Mouse (Mus musculus) ES-Bruce4 (cell line): Measurements from ENCODE around the gene Cdkl4. TPM values are rescaled to one million over a fixed set of nuclear protein-coding genes. Genes with fewer than 3 reads are reported as not detected.

Source experiments
- H3K27ac ChIP-seq: 2 replicates; pipeline ENCODE4 v1.5.1; 2012; ENCODE audit warnings: low read length, inconsistent platforms; ENCODE audit not compliant: insufficient read depth
- H3K27me3 ChIP-seq: 2 replicates; pipeline ENCODE4 v1.6.1; 2012; ENCODE audit warnings: mild to moderate bottlenecking, low read length, inconsistent platforms; ENCODE audit not compliant: control insufficient read depth, poor library complexity, insufficient read depth, severe bottlenecking
- H3K36me3 ChIP-seq: 2 replicates; pipeline ENCODE4 v1.6.1; 2012; ENCODE audit warnings: inconsistent platforms, mild to moderate bottlenecking, low read length, moderate library complexity; ENCODE audit not compliant: control insufficient read depth, poor library complexity, insufficient read depth, severe bottlenecking
- H3K4me1 ChIP-seq: one replicate; pipeline ENCODE4 v1.8.1; 2011; ENCODE audit warnings: low read length; ENCODE audit not compliant: control insufficient read depth, insufficient read depth
- H3K4me3 ChIP-seq: 2 replicates; pipeline ENCODE4 v1.5.1; 2011; ENCODE audit warnings: low read depth, mild to moderate bottlenecking, low read length
- H3K9ac ChIP-seq: 2 replicates; pipeline ENCODE4 v1.6.1; 2012; ENCODE audit warnings: low read depth, mild to moderate bottlenecking, inconsistent platforms; ENCODE audit not compliant: poor library complexity, severe bottlenecking
- H3K9me3 ChIP-seq: replicated peaks from 2 replicates; pipeline ENCODE4 v1.6.1; 2012; ENCODE audit warnings: mild to moderate bottlenecking, low read length, inconsistent platforms; ENCODE audit not compliant: control insufficient read depth, poor library complexity, insufficient read depth, severe bottlenecking
- CTCF ChIP-seq: IDR thresholded peaks from one replicate; pipeline ENCODE4 v1.8.1; 2011; ENCODE audit warnings: low read depth, low read length
- EP300 ChIP-seq: IDR thresholded peaks from 2 replicates; pipeline ENCODE4 v1.6.1; 2011; ENCODE audit warnings: low read depth, low read length; ENCODE audit not compliant: insufficient read depth
- POLR2A ChIP-seq: IDR thresholded peaks from one replicate; pipeline ENCODE4 v1.8.1; 2011; ENCODE audit warnings: low read length; ENCODE audit not compliant: insufficient read depth
- polyA plus RNA-seq: library from polyadenylated mRNA; stranded (reverse); fragments of >200 nt; gene quantifications from 2 replicates; pipeline ENCODE4 v1.2.4, GENCODE M21; 2011; ENCODE audit warnings: low read depth; ENCODE audit not compliant: missing spikeins, insufficient read depth, insufficient read length

Gene Cdkl4
- polyA plus RNA-seq, 1 experiment: 0.78 TPM

DNA sequence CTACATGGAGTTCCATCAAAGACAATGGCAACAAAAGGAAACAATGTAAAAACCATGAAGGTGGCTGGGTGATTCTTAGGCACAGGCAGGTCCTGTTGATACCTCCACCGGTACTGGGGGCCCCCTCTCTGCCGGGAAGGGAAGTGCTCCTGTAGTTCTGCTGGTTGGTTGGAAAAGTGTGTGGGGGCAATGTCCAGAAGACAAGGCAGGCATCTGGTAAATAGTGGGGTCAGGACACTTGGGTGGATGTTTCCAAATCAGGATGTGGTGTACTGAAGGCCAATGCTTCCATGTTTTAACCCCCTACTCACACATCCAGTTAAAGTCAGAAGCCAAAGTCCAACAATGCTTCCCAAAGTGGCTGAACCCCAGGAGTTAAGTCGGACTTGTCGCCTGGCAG, 17.9 kb downstream of the Cdkl4 start:
- Histone ChIP-seq H3K27ac (no peak overlapping the region), H3K4me1 (peaks cover 2% of the 10 kb centered on the region), H3K27me3 (no peaks in the 10 kb centered on the region), H3K9me3 (no peaks in the 10 kb centered on the region), H3K4me3 (no peak overlapping the region), H3K36me3 (no peaks in the 10 kb centered on the region), H3K9ac (no peak overlapping the region)
- no peak for TF ChIP-seq POLR2A
- TF ChIP-seq EP300: no peak
- no peak for TF ChIP-seq CTCF

DNA sequence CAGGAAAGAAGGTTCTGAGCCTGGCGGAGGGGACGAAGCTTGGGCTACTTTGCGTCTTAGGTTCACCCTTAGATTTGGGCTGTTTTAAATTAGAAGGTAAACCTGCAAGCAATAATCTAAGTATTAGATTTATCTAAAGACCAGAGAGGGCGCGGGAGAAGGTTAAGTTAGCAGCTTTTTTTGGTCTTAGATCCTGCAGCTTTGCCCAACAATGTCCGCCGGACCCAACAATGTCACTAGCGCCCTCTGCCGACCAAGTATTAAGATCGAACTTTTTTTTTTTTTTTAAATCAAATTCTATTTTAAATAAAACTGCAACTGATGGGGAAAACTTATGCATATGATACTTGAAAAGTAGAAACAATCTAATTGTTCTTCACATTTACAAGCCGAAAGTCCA, 18.6 kb downstream of the Cdkl4 start:
- H3K4me3 ChIP-seq: peak overlapping the region; percentile 47
- H3K9me3 ChIP-seq: no peaks in the 10 kb centered on the region
- peaks cover 2% of the 10 kb centered on the region for H3K4me1 ChIP-seq
- H3K27me3 ChIP-seq: no peaks in the 10 kb centered on the region
- no peaks in the 10 kb centered on the region for H3K36me3 ChIP-seq
- H3K27ac ChIP-seq: no peak overlapping the region
- H3K9ac ChIP-seq: peak overlapping the region; percentile 11; the same call in 1 of the 2 replicates
- peak; percentile 48 for TF ChIP-seq CTCF
- no peak for TF ChIP-seq EP300

DNA sequence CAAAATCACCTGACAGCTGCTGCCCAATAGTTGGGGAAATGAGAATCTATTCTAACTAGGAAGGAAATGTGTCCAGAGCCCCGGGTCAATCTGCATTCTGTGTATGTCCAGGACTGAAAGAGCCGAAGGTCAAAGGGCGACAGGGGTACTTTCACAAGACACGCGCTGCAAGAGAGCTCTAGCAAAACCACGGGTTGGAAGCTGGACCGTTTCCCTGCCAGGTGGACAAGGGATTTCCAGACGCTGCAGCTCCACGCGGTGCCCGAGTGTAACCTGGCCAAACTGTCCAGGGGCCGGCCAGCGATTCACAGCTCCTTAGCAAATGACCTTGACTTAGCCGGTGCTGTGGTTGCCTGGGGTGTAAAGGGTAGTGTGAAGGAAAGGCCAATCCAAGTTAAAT, 19.0 kb downstream of the Cdkl4 start:
- H3K27me3 ChIP-seq: no peaks in the 10 kb centered on the region
- H3K4me1 ChIP-seq: peaks cover 2% of the 10 kb centered on the region
- H3K36me3 ChIP-seq: no peaks in the 10 kb centered on the region
- no peak for TF ChIP-seq POLR2A
- TF ChIP-seq EP300: no peak
- no peak for TF ChIP-seq CTCF
- H3K9me3 ChIP-seq: no peaks in the 10 kb centered on the region
- peak overlapping the region; percentile 47 for H3K4me3 ChIP-seq
- H3K9ac ChIP-seq: peak overlapping the region; percentile 11; the same call in 1 of the 2 replicates
- no peak overlapping the region for H3K27ac ChIP-seq

DNA sequence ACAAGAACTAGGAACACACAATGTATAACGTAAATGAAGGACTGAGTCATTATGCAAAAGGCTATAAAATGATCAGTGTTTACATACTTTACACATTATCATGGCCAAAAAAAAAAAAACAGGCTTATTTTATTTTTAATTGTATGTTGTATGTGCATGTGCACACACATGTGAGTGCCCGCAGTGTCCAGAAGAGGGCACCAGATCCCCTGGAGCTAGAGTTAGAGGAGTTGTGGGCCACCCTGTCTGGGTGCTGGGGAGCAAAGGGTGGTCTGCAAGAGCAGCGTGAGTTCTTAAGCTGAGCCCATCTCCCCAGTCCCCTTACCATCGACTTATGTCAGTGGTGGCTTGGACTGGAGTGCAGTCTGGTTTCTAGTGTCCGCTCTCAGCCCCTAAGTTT, 20.2 kb downstream of the Cdkl4 start:
- H3K27ac ChIP-seq: no peak overlapping the region
- no peak overlapping the region for H3K9ac ChIP-seq
- TF ChIP-seq CTCF: peak; percentile 49
- no peak for TF ChIP-seq EP300
- H3K27me3 ChIP-seq: no peaks in the 10 kb centered on the region
- no peak overlapping the region for H3K4me3 ChIP-seq
- no peaks in the 10 kb centered on the region for H3K9me3 ChIP-seq
- peaks cover 2% of the 10 kb centered on the region for H3K4me1 ChIP-seq
- H3K36me3 ChIP-seq: no peaks in the 10 kb centered on the region

DNA sequence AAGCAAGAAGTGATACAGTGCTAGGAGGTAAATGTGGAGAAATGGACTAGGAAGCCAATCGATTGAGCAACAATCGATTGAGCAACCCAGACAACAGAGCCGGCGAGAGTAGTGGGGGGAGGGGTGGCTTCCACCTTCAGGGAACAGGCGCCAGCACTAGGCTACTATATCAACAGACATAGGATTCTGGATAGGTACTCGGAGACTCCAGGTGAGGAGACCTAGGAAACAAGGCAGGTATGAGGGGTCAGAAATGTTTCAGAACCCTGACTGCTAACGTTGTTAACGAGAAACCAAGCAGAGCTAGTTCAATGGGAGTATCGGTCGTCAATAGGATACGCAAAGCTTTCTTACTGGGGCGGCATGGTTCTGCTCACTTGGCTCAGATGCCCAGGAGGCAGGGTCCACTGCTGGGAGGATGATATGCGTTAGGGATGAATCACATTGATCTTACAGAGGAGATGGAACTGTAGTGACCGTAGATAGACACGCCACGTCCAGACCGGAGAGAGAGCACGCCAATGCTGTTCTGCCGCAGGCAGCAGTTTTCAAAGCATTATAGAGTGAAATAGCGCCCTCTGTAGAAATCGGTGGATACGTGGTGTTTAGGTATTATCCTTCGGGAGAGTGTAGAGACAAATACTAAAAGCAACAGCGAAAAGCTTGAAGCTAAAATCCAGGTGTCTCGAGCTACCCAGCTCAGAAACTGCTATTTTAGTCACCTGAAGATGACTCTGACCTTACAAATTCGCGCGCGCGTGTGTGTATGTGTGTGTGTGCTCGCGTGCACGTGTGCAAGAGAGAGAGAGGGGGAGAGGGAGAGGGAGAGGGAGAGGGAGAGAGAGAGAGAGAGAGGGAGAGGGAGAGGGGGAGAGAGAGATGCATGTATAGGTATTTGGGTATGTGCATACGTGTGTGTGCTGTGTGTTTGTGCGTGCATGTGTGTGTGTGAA, 24.0 kb downstream of the Cdkl4 start:
- H3K27me3 ChIP-seq: no peaks in the 10 kb centered on the region
- peak overlapping the region; percentile 65 for H3K9ac ChIP-seq
- peak overlapping the region; percentile 96 for H3K4me3 ChIP-seq
- no peaks in the 10 kb centered on the region for H3K4me1 ChIP-seq
- no peaks in the 10 kb centered on the region for H3K9me3 ChIP-seq
- no peaks in the 10 kb centered on the region for H3K36me3 ChIP-seq
- peak; percentile 50 for TF ChIP-seq CTCF
- peak; percentile 33; the same call in 1 of the 2 replicates for TF ChIP-seq EP300
- no peak for TF ChIP-seq POLR2A
- H3K27ac ChIP-seq: no peak overlapping the region; the same call in 1 of the 2 replicates

DNA sequence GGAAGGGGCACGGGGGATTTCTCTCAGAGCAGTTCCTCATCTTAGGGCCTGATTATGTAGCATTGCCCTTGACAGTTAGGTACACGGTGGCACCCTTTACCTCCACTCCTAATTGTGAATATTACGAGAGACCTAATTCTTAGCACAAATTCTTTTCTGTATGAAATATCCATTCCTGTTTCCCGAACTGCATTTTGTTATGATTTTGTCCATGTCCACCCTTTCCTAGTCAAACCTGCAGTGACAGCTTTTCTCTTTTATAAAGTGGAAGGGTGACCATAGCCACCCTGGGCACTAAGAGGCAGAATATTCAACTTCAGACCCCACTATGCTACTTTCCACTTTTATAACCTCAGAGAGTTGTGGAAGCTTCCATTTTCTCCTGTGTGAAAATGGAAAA, 25.0 kb downstream of the Cdkl4 start:
- Histone ChIP-seq H3K36me3 (no peaks in the 10 kb centered on the region), H3K9ac (peak overlapping the region; percentile 65; the same call in 1 of the 2 replicates), H3K27me3 (no peaks in the 10 kb centered on the region), H3K4me1 (no peaks in the 10 kb centered on the region), H3K9me3 (no peaks in the 10 kb centered on the region), H3K27ac (no peak overlapping the region), H3K4me3 (no peak overlapping the region)
- TF ChIP-seq EP300: no peak
